Mouse (Mus musculus): ENCODE measurements around the gene Flad1.

DNA sequence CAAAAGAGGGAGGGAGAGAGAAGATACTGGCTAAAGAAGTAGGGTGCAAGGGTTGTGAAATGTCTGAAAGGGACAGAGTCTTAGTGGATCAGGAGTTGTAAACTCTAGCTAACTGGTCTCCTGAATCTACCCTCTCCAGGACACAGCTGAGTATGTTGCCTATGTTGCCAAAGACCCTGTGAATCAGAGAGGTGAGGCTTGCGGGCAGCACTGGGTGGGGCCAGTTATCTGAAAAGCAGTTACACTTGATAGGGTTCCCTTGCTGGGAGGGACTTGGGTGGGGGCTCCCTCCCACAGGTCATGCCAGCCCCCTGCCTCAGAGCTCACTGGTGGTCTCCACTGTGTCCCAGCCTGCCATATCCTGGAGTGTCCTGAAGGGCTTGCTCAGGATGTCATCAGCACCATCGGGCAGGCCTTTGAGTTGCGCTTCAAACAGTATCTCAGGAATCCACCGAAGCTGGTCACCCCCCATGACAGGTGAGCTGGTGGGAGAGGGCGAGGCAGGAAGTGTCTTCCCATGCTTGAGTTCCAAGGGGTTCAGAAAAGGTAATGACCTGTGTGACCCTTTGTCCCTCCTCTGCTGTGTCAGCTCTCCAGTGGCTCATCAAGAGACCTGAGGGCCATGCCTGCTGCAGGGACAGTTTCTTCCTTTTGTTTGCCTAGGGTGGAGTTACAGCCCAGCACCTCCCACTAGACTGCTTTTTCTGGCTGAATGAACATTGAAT, 12.9 kb upstream of the Flad1 start:
- TF ChIP-seq CTCF (IDR thresholded peaks at IDR 0.05; ENCODE audit: low read depth) (no peak), EP300 (IDR thresholded peaks at IDR 0.05; ENCODE audit: low read depth) (no peak)

All from heart, postnatal 0 days (tissue).